Mouse (Mus musculus) olfactory bulb, adult 2 months (tissue): Measurements from ENCODE around the gene Cd300ld4.

Source experiments
- CTCF ChIP-seq: fragments of 200-500 bp; IDR thresholded peaks from 2 replicates; pipeline ENCODE4 v1.5.1; 2012; ENCODE audit warnings: low read depth, mild to moderate bottlenecking, low read length, moderate library complexity; ENCODE audit not compliant: insufficient read depth
- POLR2A ChIP-seq: fragments of 200-500 bp; IDR thresholded peaks from 2 replicates; pipeline ENCODE4 v1.6.1; 2012; ENCODE audit warnings: mild to moderate bottlenecking, low read depth, low read length, moderate library complexity; ENCODE audit not compliant: insufficient read depth

GRCm38 (mm10) chr11:115049282-115049895 lies 22.6 kb upstream of the Cd300ld4 start:
- TF ChIP-seq CTCF: no peak
- TF ChIP-seq POLR2A: no peak
